Mouse (Mus musculus): Measurements from ENCODE around the gene Olfr1193.
"Not testable (repeated sequence)": the region's sequence is repeated elsewhere in the genome, so short reads cannot be mapped to it uniquely, and the experiment has no call there.

Gene Olfr1193

DNA sequence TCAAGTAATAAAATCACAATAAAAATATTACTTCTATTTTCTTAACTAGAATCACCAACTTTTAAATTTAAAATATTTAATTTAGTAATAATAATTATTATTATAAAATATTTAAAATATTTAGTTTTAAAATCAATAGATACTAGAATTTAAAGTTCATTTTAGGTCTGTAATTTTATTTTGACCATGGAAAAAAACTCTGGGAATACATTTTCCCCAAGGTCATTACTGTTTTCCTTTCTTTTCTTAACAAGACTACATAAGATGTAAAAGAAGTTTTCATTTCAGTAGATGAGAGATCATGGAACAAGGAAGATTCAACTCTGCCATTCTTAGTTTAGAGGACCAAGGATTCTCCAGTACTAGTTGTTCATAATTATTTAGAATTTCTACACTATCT is at the start of gene Olfr1193:
TSS of gene Olfr1193 (plus strand) at position 301 of the 400 bp plus-strand sequence.
- not testable (repeated sequence) for DNase-seq

DNA sequence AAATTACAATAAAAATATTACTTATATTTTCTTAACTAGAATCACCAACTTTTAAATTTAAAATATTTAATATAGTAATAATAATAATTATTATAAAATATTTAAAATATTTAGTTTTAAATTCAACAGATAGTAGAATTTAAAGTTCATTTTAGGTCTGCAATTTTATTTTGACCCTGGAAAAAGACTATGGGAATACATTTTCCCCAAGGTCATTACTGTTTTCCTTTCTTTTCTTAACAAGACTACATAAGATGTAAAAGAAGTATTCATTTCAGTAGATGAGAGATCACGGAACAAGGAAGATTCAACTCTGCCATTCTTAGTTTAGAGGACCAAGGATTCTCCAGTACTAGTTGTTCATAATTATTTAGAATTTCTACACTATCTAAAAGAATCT is 35.2 kb upstream of the Olfr1193 start, which contains the start of gene Olfr1191-ps1:
TSS of gene Olfr1191-ps1 (plus strand) at position 301 of the 400 bp plus-strand sequence.
- not testable (repeated sequence) for DNase-seq

DNA sequence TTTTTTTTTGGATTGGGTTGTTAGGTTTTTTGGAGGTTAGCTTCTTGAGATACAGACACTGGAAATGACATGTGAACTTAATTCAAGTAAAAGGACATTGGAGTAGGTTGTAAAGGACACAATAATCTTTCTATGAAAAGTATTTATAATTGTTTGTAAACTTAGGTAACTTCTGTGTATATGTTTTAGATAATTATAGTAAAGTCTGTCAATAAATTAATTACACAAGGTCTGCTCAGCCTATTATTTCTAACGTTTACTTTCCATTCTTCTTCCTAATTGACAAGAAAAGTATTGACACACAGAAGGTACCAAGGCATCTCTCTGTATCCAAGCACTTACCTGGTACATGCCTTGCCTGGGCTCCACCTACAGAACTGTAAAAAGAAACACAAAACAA is 27.2 kb upstream of the Olfr1193 start, which contains the start of gene Olfr1192-ps1:
TSS of gene Olfr1192-ps1 (plus strand) at position 301 of the 400 bp plus-strand sequence.
- DNase-seq = no peak

- no peak for DNase-seq
These were observed 13.7 kb downstream of the Olfr1193 start, which contains the start of gene Olfr1195 for GRCm38 (mm10) chr2:88689087-88689486. TSS of gene Olfr1195 (minus strand) at chr2:88689187.

DNA sequence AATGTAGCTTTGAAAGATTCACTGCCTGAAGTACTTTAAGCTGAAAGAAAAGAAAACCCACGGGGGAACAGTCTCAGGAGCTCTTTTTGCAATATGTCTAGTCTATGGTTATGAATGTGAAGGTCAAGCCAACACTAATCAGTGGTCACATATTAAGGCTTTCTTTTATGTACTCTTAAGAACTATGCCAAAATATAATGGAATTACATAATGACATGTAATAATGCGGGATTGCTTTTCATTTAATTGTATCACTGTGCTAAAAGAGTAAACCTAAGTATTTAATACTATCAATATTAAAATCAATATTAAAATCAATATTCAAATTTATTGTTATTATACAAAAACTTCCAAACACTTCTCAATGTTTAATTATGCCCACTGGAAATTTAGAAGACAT is 29.1 kb downstream of the Olfr1193 start, which contains the start of gene Olfr1196:
TSS of gene Olfr1196 (minus strand) at position 101 of the 400 bp plus-strand sequence.
- no peak for DNase-seq
